Mouse (Mus musculus): ENCODE measurements around the gene Cnpy3.
"Not testable (repeated sequence)": the region's sequence is repeated elsewhere in the genome, so short reads cannot be mapped to it uniquely, and the experiment has no call there.

Gene Cnpy3

DNA sequence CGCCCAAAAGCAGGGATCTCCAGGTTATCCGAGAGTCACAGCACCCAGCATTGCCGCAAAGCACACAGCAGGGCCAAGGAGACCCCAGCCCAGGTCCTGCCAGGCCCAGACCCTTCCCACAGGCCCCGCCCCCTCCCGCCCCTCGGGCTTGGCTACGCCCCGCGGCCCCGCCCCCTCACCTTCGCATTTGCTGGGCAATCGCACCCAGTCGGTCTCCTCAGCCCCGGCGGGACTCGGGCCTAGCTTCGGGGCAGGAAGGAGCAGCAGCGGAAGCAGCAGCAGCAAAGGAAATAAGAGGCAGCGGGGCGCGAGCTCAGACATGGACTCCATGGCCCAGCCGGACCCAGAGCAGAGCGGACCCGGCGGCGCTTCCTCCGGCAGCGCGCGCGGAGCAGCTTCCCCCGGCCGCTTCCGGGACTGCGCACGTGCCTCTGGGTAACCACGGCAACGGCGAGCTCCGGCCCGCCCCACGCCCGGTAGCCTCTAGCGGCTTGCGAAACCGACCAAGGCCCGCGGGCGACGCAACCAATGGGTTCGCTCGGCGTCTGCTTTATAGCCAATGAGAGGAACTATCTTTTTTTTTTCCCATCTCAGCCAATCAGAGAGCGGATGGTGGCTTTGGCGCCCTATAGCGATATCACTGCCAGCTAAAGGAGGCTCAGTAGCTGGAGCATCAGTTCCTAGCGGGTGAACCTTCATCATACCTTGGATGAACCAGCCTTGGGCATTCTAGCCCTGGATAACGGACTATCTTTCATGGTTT, at the start of gene Cnpy3:
Cnpy3 (minus strand) TSS at position 421 of the 763 bp plus-strand sequence.
- peak; percentile 92 to 97 for DNase-seq (ENCODE audit: low spot score in 2 of 2)

DNA sequence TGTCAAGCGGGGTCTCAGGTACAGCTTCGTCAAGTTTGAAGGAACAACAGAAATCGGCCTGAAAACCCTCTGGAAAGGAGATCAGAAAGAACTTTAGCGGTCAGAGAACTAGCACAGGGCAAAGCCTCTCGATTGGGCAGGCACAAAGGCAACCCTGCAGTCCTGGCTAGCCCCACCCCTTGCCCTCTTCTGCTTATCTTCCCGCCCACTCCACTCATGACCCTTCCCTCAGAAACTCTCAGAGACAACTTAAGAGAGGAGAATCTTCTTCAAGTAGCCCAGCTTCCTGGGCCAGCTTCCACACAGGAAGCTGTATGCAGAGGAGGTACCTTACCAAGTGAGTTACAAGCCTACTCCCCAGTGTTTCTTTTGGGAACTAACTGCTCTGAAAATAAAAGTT, 49.7 kb upstream of the Cnpy3 start:
- no peak for DNase-seq (ENCODE audit: low spot score in 2 of 2)

DNA sequence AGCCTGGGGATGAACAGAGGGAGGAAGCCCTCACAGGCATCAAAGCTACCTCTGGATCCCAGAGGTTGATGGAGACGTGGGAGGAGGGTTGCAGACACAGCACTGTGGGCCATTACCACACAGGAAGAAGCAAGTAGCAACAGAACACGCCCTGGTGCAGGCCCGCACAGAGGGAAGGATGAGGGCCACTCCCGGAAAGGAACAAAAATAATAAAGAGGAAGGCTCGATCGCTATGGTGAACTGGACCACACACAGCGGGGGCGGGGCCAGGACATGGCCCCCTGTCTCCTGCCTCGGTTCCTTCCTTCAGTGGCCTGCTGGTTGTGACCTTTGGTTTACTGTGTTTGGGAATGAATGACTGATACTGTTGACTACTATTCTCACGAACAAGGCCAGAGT, 47.7 kb upstream of the Cnpy3 start:
- DNase-seq (ENCODE audit: low spot score in 2 of 2): no peak

DNA sequence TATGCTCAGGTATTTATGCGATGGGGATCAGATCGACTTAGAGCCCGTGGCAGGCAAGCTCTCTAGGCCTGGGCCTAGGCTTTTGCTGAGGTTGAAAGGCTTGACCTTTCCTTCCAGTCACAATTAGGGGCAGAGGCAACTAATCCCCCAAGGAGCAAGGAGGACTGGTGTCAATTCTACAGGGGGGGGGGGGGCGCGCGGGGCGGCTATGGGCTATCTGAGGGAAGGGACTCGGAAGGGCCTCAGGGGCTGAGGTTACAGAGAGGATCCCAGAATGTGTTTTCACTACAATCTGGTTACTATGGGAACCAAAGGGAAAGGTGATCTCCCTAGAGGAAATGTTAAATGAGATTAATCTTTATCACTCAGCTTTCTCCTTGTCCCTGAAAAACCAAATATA, 45.4 kb upstream of the Cnpy3 start:
- no peak for DNase-seq (ENCODE audit: low spot score in 2 of 2)

DNA sequence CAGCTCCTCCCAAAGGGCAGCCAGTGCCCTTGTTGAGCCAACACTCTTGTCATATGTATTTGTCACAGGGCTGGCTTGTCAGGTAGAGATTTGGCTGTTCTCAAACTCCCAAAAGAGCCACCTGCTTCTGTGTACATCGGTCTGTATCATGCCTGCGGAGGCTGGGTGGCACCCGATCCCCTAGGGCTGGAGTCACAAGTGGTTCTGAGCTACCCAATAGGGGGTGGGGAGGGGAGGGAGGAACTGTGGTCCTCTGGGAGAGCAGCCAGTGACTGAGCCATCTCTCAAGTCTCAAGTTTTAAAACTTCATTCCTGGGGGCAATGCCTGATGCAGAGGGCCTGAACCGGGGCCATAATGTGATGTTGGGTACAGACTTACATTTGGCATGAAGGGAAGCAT, 44.7 kb upstream of the Cnpy3 start:
- no peak for DNase-seq (ENCODE audit: low spot score in 2 of 2)

DNA sequence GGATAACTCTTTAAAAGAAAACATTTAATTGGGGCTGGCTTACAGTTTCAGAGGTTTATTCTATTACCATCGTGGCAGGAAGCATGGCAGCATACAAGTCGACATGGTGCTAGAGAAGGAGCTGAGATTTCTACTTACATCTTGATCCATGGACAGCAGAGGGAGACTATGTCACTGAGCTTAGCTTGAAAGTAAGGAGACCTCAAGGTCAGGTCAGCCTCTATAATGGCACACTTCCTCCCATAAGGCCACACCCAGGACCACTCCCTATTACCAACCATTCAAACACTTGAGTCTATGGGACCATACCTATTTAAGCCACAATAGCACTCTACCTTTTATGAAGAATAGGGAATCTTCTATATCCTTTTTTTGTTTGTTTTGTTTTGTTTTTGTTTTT, 40.9 kb upstream of the Cnpy3 start:
- DNase-seq (ENCODE audit: low spot score in 2 of 2): no peak

DNA sequence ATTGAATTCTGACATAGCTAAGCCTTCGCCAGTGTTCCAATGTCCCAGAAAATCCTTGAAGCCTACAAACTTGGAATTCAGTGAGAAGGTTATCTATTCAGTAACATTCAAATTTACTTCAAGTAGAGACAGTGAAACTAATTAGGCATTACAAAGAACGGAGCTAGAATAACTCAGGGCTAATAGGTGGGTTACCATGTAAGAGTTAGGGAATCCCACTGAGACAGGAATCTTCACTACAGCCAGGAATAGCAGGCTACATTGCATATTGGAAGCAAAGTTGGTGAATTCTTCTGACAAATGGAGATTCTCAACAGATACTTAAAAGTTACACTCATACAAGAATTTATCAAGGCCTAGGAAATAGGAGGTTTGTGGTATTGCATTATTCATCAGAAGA, 36.0 kb upstream of the Cnpy3 start:
- not testable (repeated sequence) for DNase-seq (ENCODE audit: low spot score in 2 of 2)

DNA sequence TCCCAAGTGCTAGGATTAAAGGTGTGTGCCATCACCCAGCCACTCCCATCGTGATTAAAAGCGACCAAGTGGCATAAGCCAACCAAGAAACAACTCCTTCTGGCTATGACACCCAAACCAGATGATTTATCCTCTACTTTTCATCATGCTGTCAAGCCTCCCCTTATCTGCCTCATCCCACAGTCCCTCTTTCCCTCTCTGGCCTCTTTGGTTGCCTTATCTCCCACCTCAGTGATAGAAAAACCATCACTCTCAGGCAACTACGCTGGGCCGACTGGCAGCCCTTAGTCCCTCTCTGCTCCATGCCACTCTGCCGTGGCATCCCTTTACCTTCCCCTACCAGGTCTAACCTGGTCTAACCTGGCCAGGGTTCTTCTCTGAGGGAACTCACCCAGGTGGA, 34.9 kb upstream of the Cnpy3 start:
- DNase-seq (ENCODE audit: low spot score in 2 of 2): no peak

DNA sequence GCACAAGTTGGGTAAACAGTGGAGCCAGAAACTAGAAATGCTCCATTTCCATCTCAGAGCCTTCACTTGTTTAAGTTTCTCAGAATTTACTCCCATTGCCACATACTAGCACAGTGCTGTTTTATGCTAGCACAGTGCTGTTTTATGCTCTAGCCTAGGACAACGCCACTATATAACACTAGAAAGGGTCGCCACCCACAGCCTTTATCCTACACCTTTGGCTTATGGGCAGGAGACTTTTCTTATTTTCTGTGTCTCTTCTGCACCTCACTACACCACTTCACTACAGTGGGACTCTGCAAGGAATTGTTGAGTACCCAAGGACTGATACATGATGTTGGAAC, 31.2 kb upstream of the Cnpy3 start:
- DNase-seq (ENCODE audit: low spot score in 2 of 2): no peak

DNA sequence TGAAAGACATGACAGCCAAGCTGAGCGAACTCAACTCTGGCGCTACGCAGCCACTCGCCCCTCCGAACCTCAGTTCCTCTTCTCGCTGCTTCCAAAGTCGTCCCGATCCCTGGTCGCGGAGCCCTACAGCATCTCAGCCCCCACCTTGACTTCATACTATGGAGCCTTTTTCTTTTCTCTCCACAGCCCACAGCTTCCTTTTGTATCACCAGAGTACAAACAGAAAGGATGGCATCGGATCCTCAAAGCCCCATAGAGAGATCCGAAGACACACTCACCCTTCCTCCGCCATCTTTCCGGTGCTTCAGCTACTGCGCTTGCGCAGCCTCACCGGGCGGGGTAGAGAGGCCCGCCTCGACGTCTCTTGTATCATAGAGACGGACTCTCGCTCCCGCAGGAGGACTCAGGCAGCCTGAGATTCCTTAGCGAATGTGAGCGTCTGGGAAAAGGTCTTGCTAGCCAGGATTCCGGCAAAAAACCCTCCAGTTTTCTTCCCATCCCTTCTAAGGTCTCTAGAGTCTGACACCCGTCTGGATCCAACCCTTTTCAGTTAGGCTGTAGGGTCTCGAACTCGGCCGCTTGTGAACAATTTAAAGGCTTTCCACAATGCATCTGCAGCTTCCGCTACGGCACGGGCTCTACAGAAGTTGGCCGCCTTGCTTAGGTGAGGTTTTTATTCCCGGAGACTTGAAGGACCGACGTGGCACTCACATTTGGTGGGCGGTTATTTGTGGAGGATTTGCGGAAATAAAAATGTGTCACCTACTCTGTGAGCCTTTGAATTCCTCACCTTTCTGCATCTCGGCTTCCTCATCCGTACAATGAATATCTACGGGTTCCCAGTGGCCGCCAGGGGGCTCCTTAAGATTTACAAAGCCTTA, 30.6 kb upstream of the Cnpy3 start, which contains the start of gene Rpl7l1:
Rpl7l1 (minus strand) TSS at position 332 of the 881 bp plus-strand sequence.
- DNase-seq (ENCODE audit: low spot score in 2 of 2): peak; percentile 85 to 89

DNA sequence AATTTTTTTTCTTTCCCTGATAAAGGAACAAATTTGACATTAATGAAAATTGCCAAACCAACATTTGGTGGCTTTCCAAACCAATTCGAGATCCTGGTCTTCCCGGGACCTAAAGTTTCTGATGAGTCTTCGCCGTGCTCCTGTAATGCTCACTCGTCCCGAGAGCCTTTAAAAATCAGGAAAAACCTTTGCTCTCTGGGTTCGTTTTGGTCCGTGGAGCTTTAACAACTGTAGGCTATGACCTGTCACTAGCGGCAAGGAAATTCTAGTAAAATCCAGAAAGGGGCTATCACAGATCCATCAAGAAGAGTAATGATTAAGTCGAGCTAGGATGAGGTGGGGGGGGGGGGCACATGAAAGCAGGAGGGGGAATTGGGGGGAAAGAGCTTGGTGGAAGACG, 29.9 kb upstream of the Cnpy3 start:
- DNase-seq (ENCODE audit: low spot score in 2 of 2): no peak

DNA sequence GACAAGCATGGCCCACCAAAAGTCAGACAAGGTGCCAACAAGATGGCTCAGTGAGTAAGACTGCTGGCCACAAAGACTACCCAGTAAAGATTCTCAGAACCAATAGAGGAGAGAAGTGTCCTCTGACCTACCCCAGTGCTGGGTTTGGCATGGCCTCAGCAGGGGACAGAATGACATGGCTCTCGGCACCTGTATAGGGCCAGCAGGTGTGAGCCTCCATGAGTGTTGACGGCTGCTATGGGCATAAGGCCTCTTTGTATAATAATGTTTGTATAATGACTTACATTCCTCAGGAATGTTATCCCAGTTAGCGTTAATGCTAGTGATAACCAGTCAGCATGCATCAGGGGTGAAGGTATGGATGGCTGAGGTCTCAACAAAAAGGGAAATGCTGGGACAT, 24.1 kb upstream of the Cnpy3 start:
- no peak for DNase-seq (ENCODE audit: low spot score in 2 of 2)

DNA sequence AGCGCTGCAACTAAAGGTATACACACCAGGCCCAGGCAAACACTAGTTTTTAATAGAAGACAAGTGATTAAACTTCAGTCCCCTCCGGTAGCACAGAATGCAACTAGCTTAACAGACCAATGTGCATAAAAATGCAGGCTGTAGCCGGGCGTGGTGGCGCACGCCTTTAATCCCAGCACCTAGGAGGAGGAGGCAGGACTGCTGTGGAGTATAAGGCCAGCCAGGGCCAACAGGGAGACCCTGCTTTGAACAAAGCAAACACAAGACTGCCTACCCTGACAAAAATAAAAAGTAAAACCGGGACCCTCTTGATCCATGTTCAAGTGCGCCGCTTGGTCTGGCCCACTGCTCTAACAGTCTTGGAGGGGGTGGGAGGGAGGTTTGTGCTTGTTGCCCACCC, 23.1 kb upstream of the Cnpy3 start:
- DNase-seq (ENCODE audit: low spot score in 2 of 2): no peak

DNA sequence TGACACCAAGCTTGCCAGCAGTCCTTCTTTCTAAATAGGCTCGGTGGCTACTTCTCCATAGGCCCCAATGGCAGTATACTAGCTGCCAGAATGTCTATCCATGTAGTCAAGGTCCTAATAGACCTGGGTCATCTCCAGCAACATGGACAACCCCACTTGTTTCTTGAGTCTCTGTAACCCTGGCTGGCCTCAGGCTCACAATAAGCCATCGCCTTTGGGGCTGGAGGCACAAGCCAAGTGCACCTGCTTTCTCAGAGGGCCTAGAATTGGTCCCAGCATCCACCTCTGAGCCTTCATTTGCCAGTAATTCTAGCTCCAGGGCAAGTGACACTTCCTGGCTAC, 22.1 kb upstream of the Cnpy3 start:
- no peak for DNase-seq (ENCODE audit: low spot score in 2 of 2)

DNA sequence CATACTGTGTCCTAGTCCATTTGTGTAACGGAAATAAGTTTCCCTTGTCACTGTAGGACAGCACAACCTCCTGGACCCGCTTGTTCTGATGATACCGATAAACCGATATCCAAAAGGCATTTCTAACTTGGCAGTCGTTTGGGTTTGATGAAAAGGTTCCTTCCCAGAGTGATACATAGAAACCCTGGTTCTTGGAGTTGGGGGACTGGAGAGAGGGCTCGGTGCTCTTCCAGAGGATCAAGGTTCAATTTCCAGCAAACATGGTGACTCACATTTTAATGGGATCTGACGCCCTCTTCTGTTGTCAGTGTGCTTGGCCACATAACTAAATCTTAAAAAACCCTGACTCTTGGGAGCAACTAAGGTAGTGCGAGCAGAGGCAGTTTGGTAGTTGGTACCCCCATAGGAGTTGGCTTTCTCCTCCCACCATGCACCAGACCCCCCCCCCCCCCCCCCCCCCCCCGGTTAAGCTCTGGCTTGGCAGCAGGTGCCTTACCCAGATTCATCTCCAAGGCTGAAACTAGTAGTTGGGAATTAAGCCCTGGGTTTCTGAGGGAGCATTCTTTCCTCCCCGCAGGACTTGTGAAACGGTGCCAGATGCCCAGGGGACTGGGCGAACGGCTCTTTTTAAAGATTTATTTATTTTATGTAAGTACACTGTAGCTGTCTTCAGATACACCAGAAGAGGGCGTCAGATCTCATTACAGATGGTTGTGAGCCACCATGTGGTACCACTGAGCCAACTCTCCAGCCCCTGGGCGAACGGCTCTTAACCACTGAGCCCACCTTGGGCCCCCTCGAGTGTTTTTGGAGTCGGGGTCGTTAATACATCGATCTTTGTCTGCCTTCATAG, 21.5 kb upstream of the Cnpy3 start:
- DNase-seq (ENCODE audit: low spot score in 2 of 2): no peak

DNA sequence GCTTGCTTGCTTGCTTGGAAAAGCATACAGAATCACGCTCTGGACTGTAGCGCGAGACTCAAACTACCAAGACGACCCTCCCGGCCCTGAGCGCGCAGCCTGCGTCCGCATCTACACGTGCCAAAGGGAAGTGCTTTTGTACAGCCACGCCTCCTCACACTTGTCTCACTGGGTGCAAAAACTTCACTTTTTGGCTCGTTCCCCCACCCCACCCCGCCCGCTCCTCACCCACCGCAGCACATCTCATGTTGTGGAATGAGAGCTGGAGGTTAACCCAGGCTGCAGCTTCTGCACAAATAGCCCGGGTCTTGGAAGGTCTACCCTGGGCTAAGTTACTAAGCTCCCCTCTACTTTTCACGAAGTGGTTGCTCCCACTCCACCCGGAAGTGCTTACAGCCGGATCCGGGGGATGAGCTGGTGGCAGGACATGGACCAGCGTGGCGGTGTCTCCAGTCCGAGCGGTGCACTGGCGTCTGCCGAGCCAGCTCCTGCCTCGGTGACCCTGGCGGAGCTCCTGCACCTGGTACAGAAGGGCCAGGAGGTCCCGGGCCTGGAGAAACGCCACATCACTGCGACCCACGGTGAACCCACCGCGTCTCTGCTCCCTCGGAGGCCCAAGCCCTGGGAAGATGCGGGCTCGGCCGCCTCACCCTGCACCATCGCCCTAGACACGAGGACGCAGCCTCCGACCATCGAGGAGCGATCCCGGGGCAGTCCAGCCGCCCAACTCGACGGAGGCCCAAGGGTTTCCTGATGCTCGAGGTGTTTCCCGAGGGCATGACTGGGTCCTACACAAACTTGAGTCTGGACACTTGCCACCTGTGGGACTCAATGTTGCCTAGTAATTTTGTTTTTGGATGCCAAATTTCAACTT, 20.6 kb upstream of the Cnpy3 start, which contains the start of gene 2310039H08Rik:
2310039H08Rik (plus strand) TSS at position 232 of the 874 bp plus-strand sequence.
- peak; percentile 78 to 82 for DNase-seq (ENCODE audit: low spot score in 2 of 2)

DNA sequence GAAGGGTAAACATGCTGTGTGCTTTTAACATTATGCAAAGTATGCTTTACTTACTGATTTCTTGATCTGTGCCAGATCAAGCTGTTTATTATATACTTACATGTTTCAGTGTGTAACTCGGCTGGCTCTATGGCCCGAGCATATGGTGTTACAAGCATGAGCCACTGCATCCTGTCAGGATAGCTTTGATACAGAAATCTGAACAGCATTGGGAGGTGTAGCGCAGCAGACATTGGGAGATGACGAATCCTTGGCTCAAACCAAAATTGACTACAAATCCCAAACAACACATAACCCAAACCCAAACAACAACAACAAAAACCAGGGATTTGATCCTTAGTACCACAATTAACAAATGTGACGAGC, 20.0 kb upstream of the Cnpy3 start:
- no peak for DNase-seq (ENCODE audit: low spot score in 2 of 2)

DNA sequence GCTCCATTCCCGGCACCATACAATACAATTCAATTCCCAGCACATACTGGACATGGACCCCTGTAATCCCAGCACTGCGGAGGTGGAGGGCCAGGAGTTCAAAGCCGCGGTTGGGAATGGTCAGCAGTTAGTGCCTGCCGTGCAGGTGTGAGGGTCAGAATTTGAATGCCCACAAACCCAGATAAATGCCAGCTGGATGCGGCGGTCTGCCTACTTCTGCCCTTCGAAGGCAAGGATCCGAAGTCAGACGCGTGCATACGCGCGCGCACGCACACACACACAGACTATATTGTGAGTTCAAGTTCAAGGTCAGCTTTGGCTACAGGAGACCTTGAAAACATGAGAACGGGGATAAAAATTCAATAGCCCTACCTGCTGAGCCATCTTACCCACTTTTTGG, 19.6 kb upstream of the Cnpy3 start:
- no peak for DNase-seq (ENCODE audit: low spot score in 2 of 2)

DNA sequence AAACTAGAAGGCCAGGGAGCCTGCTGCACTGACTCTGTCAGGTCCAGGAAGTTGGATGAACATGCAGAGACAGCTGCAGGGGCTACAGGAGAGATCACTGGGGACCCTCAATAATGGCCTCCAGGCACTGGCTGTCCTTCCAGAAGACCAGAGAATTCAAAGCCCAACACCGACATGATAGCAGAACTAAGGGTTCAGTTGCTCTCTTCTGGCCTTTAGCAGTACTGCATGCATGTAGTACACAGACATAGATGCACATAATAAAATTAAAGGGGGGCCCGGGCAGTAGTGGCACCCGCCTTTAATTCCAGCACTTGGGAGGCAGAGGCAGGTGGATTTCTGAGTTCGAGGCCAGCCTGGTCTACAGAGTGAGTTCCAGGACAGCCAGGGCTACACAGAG, 19.0 kb upstream of the Cnpy3 start:
- DNase-seq (ENCODE audit: low spot score in 2 of 2): no peak

DNA sequence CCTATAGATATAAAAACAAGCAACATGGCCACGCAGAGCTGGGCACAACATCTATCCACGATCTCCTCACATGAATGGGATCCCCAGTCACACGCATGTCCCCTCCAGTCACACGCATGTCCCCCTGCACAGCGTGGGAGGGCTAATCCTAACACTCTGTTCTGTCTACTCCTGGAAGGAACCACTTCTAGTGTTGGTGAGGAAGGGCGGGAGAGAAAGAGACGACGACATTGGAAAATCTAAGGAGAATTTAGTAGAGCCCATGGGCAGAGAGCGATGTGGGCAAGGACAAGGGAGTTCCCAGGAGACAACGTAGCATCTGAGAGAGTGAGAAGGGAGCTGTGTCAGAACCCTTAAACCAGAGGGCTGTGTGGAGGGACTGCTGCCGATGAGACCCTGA, 18.5 kb upstream of the Cnpy3 start:
- DNase-seq (ENCODE audit: low spot score in 2 of 2): no peak

DNA sequence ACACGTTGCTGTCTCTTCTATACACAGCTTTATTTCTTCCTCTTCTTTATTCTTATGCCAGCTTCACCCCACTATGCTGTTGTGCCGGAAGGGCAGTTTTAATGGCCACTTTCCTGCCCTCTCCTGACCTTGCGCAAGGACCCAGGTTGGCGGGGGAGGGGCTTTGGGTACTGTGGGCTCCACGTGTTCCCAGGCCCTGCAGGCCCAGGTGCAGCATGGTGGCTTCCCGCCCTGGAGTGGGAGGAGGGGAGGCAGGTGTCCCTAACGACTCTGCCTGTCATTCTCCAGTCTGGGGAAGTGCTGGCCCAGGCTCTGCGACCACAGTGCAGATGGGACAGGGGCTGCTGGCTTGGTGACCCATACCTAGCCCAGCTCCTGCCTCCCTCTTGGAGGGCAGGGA, 15.9 kb upstream of the Cnpy3 start:
- DNase-seq (ENCODE audit: low spot score in 2 of 2): no peak

All from urinary bladder, postnatal 36 days (tissue).